Mouse (Mus musculus) testis, adult 2 months (tissue): ENCODE data around the gene Pex16. TPM values are rescaled to one million over a fixed set of nuclear protein-coding genes. Genes with fewer than 3 reads are reported as not detected.

Source experiments
- H3K27ac ChIP-seq: fragments of 200-500 bp; 2 replicates; pipeline ENCODE4 v1.5.1; 2012; ENCODE audit warnings: low read depth, low read length; ENCODE audit not compliant: control insufficient read depth, insufficient read depth
- H3K27me3 ChIP-seq: fragments of 200-500 bp; 2 replicates; pipeline ENCODE4 v1.6.1; 2012; ENCODE audit warnings: mild to moderate bottlenecking, low read length, moderate library complexity; ENCODE audit not compliant: control insufficient read depth, insufficient read depth
- H3K36me3 ChIP-seq: fragments of 200-500 bp; 2 replicates; pipeline ENCODE4 v1.6.1; 2012; ENCODE audit warnings: mild to moderate bottlenecking, low read length; ENCODE audit not compliant: control insufficient read depth, insufficient read depth
- H3K4me1 ChIP-seq: fragments of 200-500 bp; 2 replicates; pipeline ENCODE4 v1.6.1; 2012; ENCODE audit warnings: low read length; ENCODE audit not compliant: control insufficient read depth, insufficient read depth
- H3K4me3 ChIP-seq: fragments of 200-500 bp; 2 replicates; pipeline ENCODE4 v1.5.1; 2012; ENCODE audit warnings: low read depth, mild to moderate bottlenecking, low read length, moderate library complexity, mixed read lengths; ENCODE audit not compliant: control insufficient read depth
- CTCF ChIP-seq: fragments of 200-500 bp; IDR thresholded peaks from 2 replicates; pipeline ENCODE4 v1.5.1; 2012; ENCODE audit warnings: low read depth, mild to moderate bottlenecking, inconsistent platforms, low read length, moderate library complexity; ENCODE audit not compliant: control insufficient read depth, insufficient read depth, insufficient replicate concordance
- POLR2A ChIP-seq: fragments of 200-500 bp; IDR thresholded peaks from 2 replicates; pipeline ENCODE4 v1.6.1; 2012; ENCODE audit warnings: low read depth, mild to moderate bottlenecking, inconsistent platforms, low read length, moderate library complexity; ENCODE audit not compliant: control insufficient read depth
- polyA plus RNA-seq: library from polyadenylated mRNA; depleted of rRNA; stranded (reverse); fragments of >200 nt; gene quantifications from 2 replicates; pipeline ENCODE4 v1.2.3, GENCODE M21; 2012

Pex16 gene
- polyA plus RNA-seq, 1 experiment = 89.9 TPM

DNA sequence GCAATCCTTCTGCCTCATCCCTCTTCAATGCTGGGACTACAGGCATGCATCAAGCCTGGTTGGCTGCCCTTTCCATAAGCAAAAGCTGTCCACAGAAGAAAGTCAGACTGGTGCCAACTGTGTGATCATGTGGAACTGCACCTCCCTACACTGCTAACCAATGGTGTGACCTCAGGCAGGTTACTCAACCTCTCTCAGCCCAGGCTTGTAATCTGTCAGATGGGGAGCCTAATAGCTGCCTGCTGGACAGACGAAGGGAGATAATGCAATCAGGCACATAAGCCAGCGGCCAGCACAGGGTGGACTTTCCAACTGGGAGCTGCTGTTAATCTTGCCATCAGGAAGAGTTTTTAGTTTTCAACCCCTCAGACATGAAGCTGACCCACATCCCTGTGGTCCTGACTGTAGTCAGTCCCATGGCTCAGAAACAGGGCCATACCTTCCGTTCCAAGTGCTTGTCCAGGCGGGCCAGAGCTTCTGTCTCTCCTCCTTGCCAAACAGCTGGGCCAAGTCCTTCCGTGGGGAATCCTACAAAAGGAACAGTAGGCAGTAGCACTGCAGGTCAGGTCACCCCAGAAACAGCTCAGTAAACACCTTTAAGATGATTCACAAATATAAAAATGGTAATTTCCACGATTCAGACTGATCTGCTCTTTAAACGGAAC lies 47.4 kb downstream of the Pex16 start:
- H3K4me3 ChIP-seq = no peak overlapping the region
- H3K27me3 ChIP-seq = no peaks in the 10 kb centered on the region
- H3K36me3 ChIP-seq = peaks cover 3% of the 10 kb centered on the region
- TF ChIP-seq CTCF = no peak
- no peak for TF ChIP-seq POLR2A
- H3K4me1 ChIP-seq = peaks cover 11% of the 10 kb centered on the region
- no peak overlapping the region for H3K27ac ChIP-seq

DNA sequence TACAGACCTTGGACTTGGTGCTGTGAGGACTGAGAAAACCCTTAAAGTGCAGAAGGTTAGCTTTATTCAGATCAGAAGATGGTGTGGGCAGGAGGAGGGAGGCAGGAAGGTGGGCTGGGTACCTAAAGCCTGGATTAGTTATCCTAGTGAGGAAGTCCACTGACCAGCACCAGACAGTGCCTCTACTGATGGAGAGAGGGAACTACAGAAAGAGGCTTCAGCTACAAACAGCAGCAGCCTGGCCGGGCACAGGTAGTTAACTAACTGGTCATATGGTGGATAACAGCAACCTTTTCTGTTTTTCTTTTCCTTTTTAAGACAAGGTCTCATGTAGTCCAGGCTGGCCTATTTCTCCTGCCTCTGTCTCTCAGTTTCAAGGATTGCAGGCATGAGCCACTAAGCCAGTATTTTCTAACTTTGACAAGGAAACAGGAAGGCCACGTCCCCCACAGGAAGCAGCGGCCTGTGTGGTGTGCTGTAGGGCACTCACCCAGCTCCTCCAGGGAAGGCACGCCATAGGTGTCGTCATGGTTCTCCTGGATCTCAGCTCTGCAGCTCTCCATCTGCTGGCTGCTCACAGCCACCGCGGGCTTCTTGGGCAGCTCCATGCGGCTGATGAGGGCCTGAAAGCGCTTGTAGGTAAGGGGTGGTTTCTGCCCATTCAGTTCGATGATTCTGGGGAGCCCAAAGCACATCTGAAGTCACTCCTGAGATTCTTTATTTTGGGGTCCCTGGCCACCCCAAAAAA lies 48.1 kb downstream of the Pex16 start:
- no peak for TF ChIP-seq CTCF
- TF ChIP-seq POLR2A = no peak
- Histone ChIP-seq H3K27me3 (no peaks in the 10 kb centered on the region), H3K4me3 (no peak overlapping the region), H3K36me3 (peaks cover 3% of the 10 kb centered on the region), H3K4me1 (peaks cover 11% of the 10 kb centered on the region), H3K27ac (no peak overlapping the region)

DNA sequence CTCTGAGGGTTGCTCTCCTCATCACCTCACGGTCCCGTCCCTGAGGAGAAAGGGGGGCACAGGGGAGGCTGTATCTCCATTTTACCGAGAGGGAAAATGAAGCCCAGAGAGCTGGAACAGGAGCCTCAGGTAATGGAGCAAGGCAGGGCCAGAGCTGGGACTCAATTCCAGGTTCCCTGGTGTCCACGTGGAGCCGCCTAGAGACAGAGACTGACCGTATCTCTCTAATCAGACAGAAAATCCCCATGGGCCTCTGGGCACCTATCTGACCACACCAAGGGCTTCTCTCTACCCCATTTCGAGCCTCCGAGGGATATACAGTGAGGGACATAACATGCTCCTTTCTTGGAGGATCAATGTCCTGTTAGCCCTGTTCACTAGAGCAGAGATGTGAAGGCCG lies 48.7 kb downstream of the Pex16 start:
- H3K27me3 ChIP-seq = no peaks in the 10 kb centered on the region
- H3K4me1 ChIP-seq = peaks cover 11% of the 10 kb centered on the region
- H3K36me3 ChIP-seq = peaks cover 3% of the 10 kb centered on the region
- H3K4me3 ChIP-seq = no peak overlapping the region
- TF ChIP-seq CTCF = no peak
- no peak for TF ChIP-seq POLR2A
- peak overlapping the region; percentile 62 for H3K27ac ChIP-seq

DNA sequence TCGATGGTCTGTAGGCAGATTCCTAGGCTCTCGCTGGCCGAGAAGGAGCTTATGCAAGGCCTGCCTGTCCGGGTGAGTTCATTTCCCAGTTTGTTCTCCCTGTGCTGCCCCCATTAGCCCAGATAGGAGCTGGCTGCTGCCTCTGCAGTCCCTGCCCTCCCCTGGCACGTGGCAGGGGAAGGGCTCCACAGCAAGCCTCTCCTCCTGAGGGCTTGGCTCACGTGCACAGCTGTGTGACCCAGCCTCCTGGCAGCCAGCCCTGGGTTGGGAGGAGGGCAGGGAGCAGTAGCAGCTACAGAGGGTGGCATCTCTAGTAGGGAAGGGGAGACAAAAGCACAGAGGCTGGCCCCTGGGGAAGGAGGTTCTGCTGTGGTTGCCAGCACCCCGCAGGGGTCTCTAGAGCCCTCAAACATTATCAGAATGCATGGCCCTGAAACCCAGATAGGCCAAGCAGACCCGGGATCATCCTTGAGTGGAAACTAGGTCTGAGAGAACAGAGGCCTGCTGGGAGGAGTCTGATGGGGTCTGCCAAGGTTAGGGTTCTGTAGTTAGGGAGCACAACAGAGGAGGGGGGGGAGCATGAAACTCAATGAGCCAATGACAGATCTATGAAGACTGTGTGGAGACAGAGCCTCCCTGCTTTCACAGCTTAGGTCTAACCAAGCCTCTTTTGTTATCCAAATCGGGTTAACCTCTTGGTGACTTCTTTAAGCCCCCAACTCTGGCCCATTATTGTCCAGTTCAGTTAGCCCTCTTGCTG lies 49.4 kb downstream of the Pex16 start:
- H3K27ac ChIP-seq = peak overlapping the region; percentile 62
- no peak overlapping the region for H3K4me3 ChIP-seq
- H3K27me3 ChIP-seq = no peaks in the 10 kb centered on the region
- TF ChIP-seq POLR2A (peak; percentile 34; the same call in 1 of the 2 replicates), CTCF (no peak)
- H3K4me1 ChIP-seq = peaks cover 11% of the 10 kb centered on the region
- H3K36me3 ChIP-seq = peaks cover 3% of the 10 kb centered on the region

DNA sequence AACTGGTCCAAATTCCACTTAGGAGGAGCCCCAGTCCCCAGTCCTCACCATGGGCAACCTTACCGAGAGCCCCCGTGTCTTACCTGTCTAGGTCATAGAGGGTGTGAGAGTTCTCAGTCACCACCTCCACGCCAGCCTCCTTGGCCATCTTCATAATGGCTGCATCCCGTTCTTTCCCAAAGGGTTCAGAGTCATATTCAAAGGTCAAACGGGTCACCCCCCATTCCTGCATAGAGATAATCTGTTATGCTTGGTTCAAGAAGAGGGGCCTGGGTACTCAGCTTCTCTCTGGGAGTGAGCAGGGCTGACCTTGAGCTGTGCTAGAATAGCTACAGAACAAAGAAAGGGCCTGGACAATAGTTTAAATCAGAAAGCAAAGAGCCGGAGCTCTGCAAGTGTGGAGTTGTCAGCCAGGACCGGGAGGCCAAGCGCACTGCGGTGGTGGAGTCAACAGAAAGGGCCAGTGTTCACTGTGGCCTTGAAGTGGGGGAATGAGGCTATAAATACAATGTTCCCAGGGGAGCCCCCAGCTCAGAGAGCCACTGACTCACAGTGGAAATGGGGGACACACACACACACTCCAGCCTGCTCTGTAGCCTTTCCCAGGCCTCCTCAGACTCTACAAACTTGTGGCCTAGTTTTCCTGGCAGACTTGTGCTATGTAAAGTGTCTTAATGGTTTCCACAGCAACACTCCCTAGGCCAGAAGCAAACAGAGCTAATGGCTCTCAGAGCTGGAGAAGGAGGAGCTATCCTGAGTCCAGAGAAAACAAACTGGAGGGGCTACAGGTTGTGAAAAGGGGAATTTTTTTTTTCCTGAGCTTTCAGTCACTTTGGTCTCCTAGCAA lies 50.2 kb downstream of the Pex16 start:
- peaks cover 11% of the 10 kb centered on the region for H3K4me1 ChIP-seq
- peak overlapping the region; percentile 61 for H3K27ac ChIP-seq
- peaks cover 3% of the 10 kb centered on the region for H3K36me3 ChIP-seq

DNA sequence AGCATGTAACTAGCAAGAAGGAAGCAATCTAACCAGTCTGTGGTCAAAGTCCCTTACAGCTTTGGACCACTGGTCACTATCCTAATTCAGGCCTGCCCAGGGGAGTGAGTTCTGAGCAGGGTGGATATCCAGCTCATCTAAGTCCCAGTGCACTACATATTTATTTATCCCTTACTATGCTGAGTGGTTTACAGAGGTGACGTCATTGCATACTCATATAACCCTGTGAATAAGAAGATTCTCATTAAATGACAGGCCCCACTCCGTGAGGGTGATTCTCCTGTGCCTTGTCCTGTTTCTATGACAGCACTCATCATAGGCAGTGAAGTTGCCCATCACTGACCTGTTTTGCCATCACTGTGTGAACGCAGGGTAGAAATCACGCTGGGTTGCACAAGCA lies 50.9 kb downstream of the Pex16 start:
- peaks cover 3% of the 10 kb centered on the region for H3K36me3 ChIP-seq
- peaks cover 11% of the 10 kb centered on the region for H3K4me1 ChIP-seq
- H3K4me3 ChIP-seq = no peak overlapping the region
- H3K27ac ChIP-seq = no peak overlapping the region; the same call in 1 of the 2 replicates
- TF ChIP-seq POLR2A (no peak), CTCF (no peak)
- no peaks in the 10 kb centered on the region for H3K27me3 ChIP-seq

More for the DNA sequence above, 50.2 kb downstream of the Pex16 start:
- H3K27me3 ChIP-seq = no peaks in the 10 kb centered on the region
- TF ChIP-seq POLR2A = no peak
- no peak for TF ChIP-seq CTCF
- no peak overlapping the region for H3K4me3 ChIP-seq
